Mouse (Mus musculus): ENCODE data around the gene Ctsll3. TPM values are rescaled to one million over a fixed set of nuclear protein-coding genes. Genes with fewer than 3 reads are reported as not detected.

Ctsll3 gene
- total and polyA plus RNA-seq, 3 experiments, result not detected

DNA sequence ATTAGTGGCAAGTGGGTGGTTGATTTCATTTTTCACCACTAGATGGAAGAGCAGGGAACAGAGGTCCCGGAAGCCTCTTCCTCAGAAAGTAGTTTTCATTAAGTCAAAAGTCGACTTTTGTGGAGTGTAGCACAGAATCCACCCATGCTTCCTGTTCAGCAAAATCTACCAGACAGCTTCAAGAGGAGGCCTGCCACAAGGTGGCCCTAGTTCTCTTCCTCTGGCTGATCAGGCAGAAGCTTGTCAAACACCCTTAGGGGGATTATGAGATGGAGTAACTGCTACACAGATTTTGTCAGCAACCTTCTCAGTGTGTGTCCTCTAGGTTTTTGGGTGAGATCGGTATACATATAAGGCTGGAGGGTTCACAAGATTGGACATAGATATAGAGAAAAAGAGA, 23.4 kb upstream of the Ctsll3 start:
- no peak overlapping the region for H3K9ac ChIP-seq (ENCODE audit: control insufficient read depth, low read depth, low read length, poor library complexity, severe bottlenecking)
- no peaks in the 10 kb centered on the region for H3K9me3 ChIP-seq (replicated peaks; ENCODE audit: insufficient read depth, low read length)
- H3K79me2 ChIP-seq (ENCODE audit: control insufficient read depth, insufficient read depth, low read length, poor library complexity), result no peaks in the 10 kb centered on the region
- TF ChIP-seq CHD1 (IDR thresholded peaks at IDR 0.05; ENCODE audit: low read depth, low read length) (no peak), KAT2A (conservative IDR thresholded peaks at IDR 0.05; ENCODE audit: low read depth, low read length) (no peak), CTCF (IDR thresholded peaks at IDR 0.05 in 2 of 3, conservative IDR thresholded peaks at IDR 0.05 in 1 of 3; ENCODE audit: control insufficient read depth in 1 of 3, insufficient read depth in 1 of 3, low read depth in 2 of 3, low read length in 3 of 3, poor library complexity in 1 of 3, severe bottlenecking in 1 of 3) (no peak), ETS1 (IDR thresholded peaks at IDR 0.05; ENCODE audit: low read depth, low read length) (no peak), MYB (IDR thresholded peaks at IDR 0.05; ENCODE audit: low read depth, low read length) (no peak), ZNF384 (IDR thresholded peaks at IDR 0.05; ENCODE audit: low read depth, low read length) (no peak), TBP (IDR thresholded peaks at IDR 0.05; ENCODE audit: low read depth, low read length) (no peak), E2F4 (IDR thresholded peaks at IDR 0.05; ENCODE audit: borderline replicate concordance, low read depth, low read length) (no peak), NELFE (IDR thresholded peaks at IDR 0.05; ENCODE audit: low read depth, low read length) (no peak), GABPA (IDR thresholded peaks at IDR 0.05; ENCODE audit: low read depth, low read length) (no peak), RAD21 (IDR thresholded peaks at IDR 0.05; ENCODE audit: low read depth, low read length) (no peak)
- H3K4me1 ChIP-seq (ENCODE audit: control insufficient read depth in 1 of 2, insufficient read depth in 2 of 2, low read length in 2 of 2), result no peaks in the 10 kb centered on the region
- no peak overlapping the region for H3K4me3 ChIP-seq (ENCODE audit: control insufficient read depth in 1 of 2, insufficient read depth in 1 of 2, low read depth in 2 of 2, low read length in 2 of 2)
- no peaks in the 10 kb centered on the region for H3K36me3 ChIP-seq (ENCODE audit: control insufficient read depth in 1 of 2, insufficient read depth in 2 of 2, low read length in 2 of 2)
- no peak overlapping the region for H3K27ac ChIP-seq (ENCODE audit: control insufficient read depth, low read depth, low read length)
- H3K27me3 ChIP-seq (ENCODE audit: control insufficient read depth in 1 of 2, insufficient read depth in 2 of 2, low read length in 2 of 2), result no peaks in the 10 kb centered on the region
- no peak for DNase-seq (ENCODE audit: low read depth, low spot score)

- H3K4me3 ChIP-seq (ENCODE audit: control insufficient read depth in 1 of 2, insufficient read depth in 1 of 2, low read depth in 2 of 2, low read length in 2 of 2), result no peak overlapping the region
- TF ChIP-seq ELF1 (IDR thresholded peaks at IDR 0.05; ENCODE audit: low read depth, low read length), result no peak
- no peak for TF ChIP-seq MAFK (IDR thresholded peaks at IDR 0.05; ENCODE audit: borderline replicate concordance, low read depth, low read length)
- no peak for TF ChIP-seq MAZ (IDR thresholded peaks at IDR 0.05; ENCODE audit: low read depth, low read length)
- no peak for TF ChIP-seq USF2 (IDR thresholded peaks at IDR 0.05; ENCODE audit: borderline replicate concordance in 1 of 2, insufficient read depth in 1 of 2, low read depth in 1 of 2, low read length in 2 of 2)
- TF ChIP-seq CHD2 (IDR thresholded peaks at IDR 0.05; ENCODE audit: low read length), result no peak
- TF ChIP-seq POLR2AphosphoS5 (IDR thresholded peaks at IDR 0.05; ENCODE audit: borderline replicate concordance, low read depth, low read length), result no peak
- TF ChIP-seq ZC3H11A (IDR thresholded peaks at IDR 0.05; ENCODE audit: low read depth, low read length), result no peak
- no peaks in the 10 kb centered on the region for H3K27me3 ChIP-seq (ENCODE audit: control insufficient read depth in 1 of 2, insufficient read depth in 2 of 2, low read length in 2 of 2)
- DNase-seq (ENCODE audit: low read depth, low spot score), result no peak
- no peaks in the 10 kb centered on the region for H3K9me3 ChIP-seq (replicated peaks; ENCODE audit: insufficient read depth, low read length)
- no peak overlapping the region for H3K9ac ChIP-seq (ENCODE audit: control insufficient read depth, low read depth, low read length, poor library complexity, severe bottlenecking)
- H3K27ac ChIP-seq (ENCODE audit: control insufficient read depth, low read depth, low read length), result no peak overlapping the region
- no peaks in the 10 kb centered on the region for H3K79me2 ChIP-seq (ENCODE audit: control insufficient read depth, insufficient read depth, low read length, poor library complexity)
- no peaks in the 10 kb centered on the region for H3K36me3 ChIP-seq (ENCODE audit: control insufficient read depth in 1 of 2, insufficient read depth in 2 of 2, low read length in 2 of 2)
- no peaks in the 10 kb centered on the region for H3K4me1 ChIP-seq (ENCODE audit: control insufficient read depth in 1 of 2, insufficient read depth in 2 of 2, low read length in 2 of 2)
Observed at GRCm38 (mm10) chr13:60820486-60821175, 18.0 kb upstream of the Ctsll3 start.

Data from MEL (cell line).